20 mouse cellular contexts compared by ENCODE assay signal in the genomic region with DNA sequence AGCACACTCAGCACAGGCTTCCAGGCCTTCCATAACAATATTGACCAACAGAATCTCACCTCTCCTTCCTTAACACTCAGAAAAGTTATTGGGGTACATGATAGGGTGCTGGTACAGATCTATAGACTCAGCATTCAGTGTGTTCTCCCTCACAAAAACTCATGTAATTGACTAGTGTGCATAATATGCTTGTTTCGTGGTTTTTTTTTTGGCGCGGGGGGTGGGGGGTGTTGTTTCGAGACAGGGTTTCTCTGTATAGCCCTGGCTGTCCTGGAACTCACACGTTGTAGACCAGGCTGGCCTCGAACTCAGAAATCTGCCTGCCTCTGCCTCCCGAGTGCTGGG.
"Had no signal": no experiment of that assay in that cellular context is flagged by ENCODE, and none has a peak within 500 bp of the region (broad histone marks: within the 10 kb centered on the region; RNA-seq: fewer than 3 reads in every experiment).

No protein-coding gene starts in this region.

- DNase-seq: gastrocnemius, postnatal 14 days; gastrocnemius, postnatal 36 days; heart, adult 11 months; heart, adult 2 months; heart, postnatal 10 days; heart, postnatal 4 days; kidney, adult 9 months; kidney, postnatal 14 days; layer of hippocampus, adult 9-11 months; layer of hippocampus, postnatal 36 days; left cerebral cortex, postnatal 4 days; liver, embryonic 13.5 days had no signal

- H3K27ac ChIP-seq: heart, adult 2 months; hindbrain, embryonic 10.5 days; hindbrain, embryonic 12.5 days; hindbrain, embryonic 14.5 days; kidney, embryonic 15.5 days; kidney, postnatal 0 days; limb, embryonic 13.5 days; limb, embryonic 15.5 days; liver, embryonic 13.5 days had no signal

- H3K27me3 ChIP-seq: heart, embryonic 12.5 days; hindbrain, embryonic 12.5 days; kidney, embryonic 15.5 days; limb, embryonic 13.5 days; limb, embryonic 15.5 days; liver, embryonic 13.5 days had no signal

- H3K9me3 ChIP-seq: heart, embryonic 12.5 days; hindbrain, embryonic 10.5 days; hindbrain, embryonic 12.5 days; kidney, embryonic 15.5 days; limb, embryonic 13.5 days; limb, embryonic 15.5 days; liver, embryonic 13.5 days had no signal

- H3K4me3 ChIP-seq: heart, adult 2 months; heart, embryonic 12.5 days; hindbrain, embryonic 10.5 days; hindbrain, embryonic 12.5 days; kidney, embryonic 15.5 days; limb, embryonic 13.5 days; limb, embryonic 15.5 days; liver, embryonic 13.5 days had no signal
